Mouse (Mus musculus) heart, embryonic 16.5 days (tissue): Measurements from ENCODE around the gene Ankrd11. TPM values are rescaled to one million over a fixed set of nuclear protein-coding genes. Genes with fewer than 3 reads are reported as not detected.

Source experiments
- ATAC-seq: fragments of 200-750 bp; cut with Nextera tagmentation; replicated peaks from 2 replicates; pipeline ENCODE4 v1.8.0; 2017; ENCODE audit warnings: moderate number of reproducible peaks; ENCODE audit not compliant: insufficient read depth, low FRiP score; ENCODE audit errors: extremely low read depth
- H3K27ac ChIP-seq: fragments of 300-500 bp; sonication (generic); 2 replicates; pipeline ENCODE4 v1.5.1; 2014; ENCODE audit warnings: mild to moderate bottlenecking, low read length, control low read depth, moderate library complexity
- H3K27me3 ChIP-seq: fragments of 300-500 bp; sonication (generic); 2 replicates; pipeline ENCODE4 v1.6.1; 2014; ENCODE audit warnings: low read length, mixed read lengths; ENCODE audit not compliant: control insufficient read depth, insufficient read depth
- H3K36me3 ChIP-seq: fragments of 300-500 bp; sonication (generic); 2 replicates; pipeline ENCODE4 v1.6.1; 2014; ENCODE audit not compliant: control insufficient read depth, insufficient read depth
- H3K4me1 ChIP-seq: fragments of 300-500 bp; sonication (generic); 2 replicates; pipeline ENCODE4 v1.6.1; 2014; ENCODE audit warnings: low read length, mixed read lengths; ENCODE audit not compliant: control insufficient read depth, insufficient read depth
- H3K4me2 ChIP-seq: fragments of 300-500 bp; sonication (generic); 2 replicates; pipeline ENCODE4 v1.6.1; 2014; ENCODE audit warnings: low read depth, mild to moderate bottlenecking, control low read depth, low read length
- H3K4me3 ChIP-seq: fragments of 300-500 bp; sonication (generic); 2 replicates; pipeline ENCODE4 v1.5.1; 2014; ENCODE audit warnings: mild to moderate bottlenecking, control low read depth, low read length
- H3K9ac ChIP-seq: fragments of 300-500 bp; sonication (generic); 2 replicates; pipeline ENCODE4 v1.6.1; 2014; ENCODE audit warnings: low read length, control low read depth
- H3K9me3 ChIP-seq: fragments of 300-500 bp; sonication (generic); replicated peaks from 2 replicates; pipeline ENCODE4 v1.6.1; 2016; ENCODE audit warnings: low read length; ENCODE audit not compliant: control insufficient read depth
- WGBS: fragments of 180-500 bp; shearing (Covaris S2); extraction: QIAGEN DNeasy Blood & Tissue Kit; methylation state at CpG from one replicate; pipeline ENCODE4 v1.1.7; 2014; 5-methylcytosine and 5-hydroxymethylcytosine counted together
- polyA plus RNA-seq: library from polyadenylated mRNA; unstranded; fragments of >200 nt; fragmentation: Nextera tagmentation; extraction: Ambion mirVana; gene quantifications from 2 replicates; pipeline ENCODE4 v1.2.1, GENCODE M21; 2015

Ankrd11 gene
- polyA plus RNA-seq, 1 experiment from 2014 or later = 17.6 TPM

DNA sequence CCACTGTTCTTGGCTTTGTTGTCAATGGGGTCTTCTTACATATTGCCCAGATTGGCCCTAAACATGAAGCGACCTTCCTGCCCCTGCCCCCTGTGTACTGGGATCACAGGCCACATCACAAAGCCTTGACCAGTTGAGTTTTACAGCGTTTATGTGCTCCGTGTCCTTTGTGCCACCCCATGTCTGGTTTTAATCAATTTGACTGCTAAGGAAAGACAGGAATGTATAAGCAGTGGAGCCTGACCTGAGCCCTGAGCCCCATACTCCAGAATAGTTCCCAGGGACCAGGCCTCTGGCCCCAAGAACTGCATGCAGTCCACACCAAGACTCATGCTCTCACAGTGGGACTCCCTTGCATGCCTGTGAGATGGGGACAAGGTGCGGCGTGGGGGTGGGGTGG is 166.9 kb downstream of the Ankrd11 start:
- no peak for ATAC-seq
- WGBS = 64% methylated on average over 5 of the region's 5 CpGs
- Histone ChIP-seq H3K9ac (no peak overlapping the region), H3K9me3 (no peaks in the 10 kb centered on the region), H3K36me3 (no peaks in the 10 kb centered on the region), H3K4me2 (no peak overlapping the region), H3K4me1 (peaks cover 3% of the 10 kb centered on the region; the same call in 1 of the 2 replicates), H3K4me3 (no peak overlapping the region), H3K27me3 (no peaks in the 10 kb centered on the region), H3K27ac (no peak overlapping the region)

DNA sequence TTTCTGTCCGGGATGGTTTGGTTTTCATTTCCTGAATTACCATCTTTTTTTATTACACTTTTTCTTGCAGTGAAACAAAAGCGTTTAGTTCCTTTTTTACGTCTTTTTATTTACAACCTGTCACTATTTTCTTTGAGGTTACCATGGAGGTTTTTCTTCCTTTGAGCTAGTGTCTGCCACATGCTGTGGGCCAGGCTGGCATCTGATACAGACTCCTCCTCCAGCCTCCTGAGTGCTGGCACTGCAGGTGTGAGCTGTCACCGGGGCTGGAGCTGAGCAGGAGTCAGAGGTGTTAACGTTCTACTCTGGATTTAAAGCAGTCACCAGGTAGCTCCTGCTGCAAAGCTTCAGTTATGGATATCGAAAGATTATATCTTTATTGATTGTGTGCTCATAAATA is 168.9 kb downstream of the Ankrd11 start:
- Histone ChIP-seq H3K9ac (no peak overlapping the region), H3K4me2 (no peak overlapping the region), H3K27me3 (no peaks in the 10 kb centered on the region), H3K4me3 (no peak overlapping the region), H3K36me3 (no peaks in the 10 kb centered on the region), H3K9me3 (no peaks in the 10 kb centered on the region), H3K4me1 (peaks cover 3% of the 10 kb centered on the region; the same call in 1 of the 2 replicates), H3K27ac (no peak overlapping the region)
- WGBS = 41% methylated on average over 6 of the region's 6 CpGs
- no peak for ATAC-seq

DNA sequence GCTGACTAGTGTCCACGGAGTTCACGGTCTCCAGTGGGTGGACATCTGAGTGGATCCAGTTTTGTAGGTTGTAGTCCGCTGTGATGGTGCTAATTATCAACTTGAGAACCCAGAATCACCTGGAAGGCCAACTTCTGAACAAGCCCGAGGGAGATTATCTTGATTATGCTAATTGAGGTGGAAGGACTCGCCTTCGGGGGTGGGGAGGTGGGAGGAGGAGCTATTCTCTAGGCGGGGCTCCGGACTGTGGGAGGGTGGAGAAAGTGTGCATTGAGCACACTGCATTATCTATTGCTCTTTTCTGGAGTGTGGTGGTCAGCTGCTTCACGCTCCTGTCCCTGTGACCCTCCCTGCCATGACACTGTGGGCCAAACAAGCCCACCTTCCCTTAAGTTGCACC is 170.4 kb downstream of the Ankrd11 start:
- Histone ChIP-seq H3K4me1 (peaks cover 3% of the 10 kb centered on the region; the same call in 1 of the 2 replicates), H3K4me3 (no peak overlapping the region), H3K4me2 (no peak overlapping the region), H3K9ac (no peak overlapping the region), H3K27ac (no peak overlapping the region), H3K9me3 (no peaks in the 10 kb centered on the region), H3K27me3 (no peaks in the 10 kb centered on the region), H3K36me3 (no peaks in the 10 kb centered on the region)
- ATAC-seq = no peak
- WGBS = 67% methylated on average over 9 of the region's 9 CpGs

- Histone ChIP-seq H3K36me3 (no peaks in the 10 kb centered on the region), H3K4me3 (peak overlapping the region; percentile 31), H3K4me1 (peaks cover 3% of the 10 kb centered on the region; the same call in 1 of the 2 replicates), H3K27ac (no peak overlapping the region), H3K4me2 (peak overlapping the region; percentile 52), H3K9me3 (peaks cover 4% of the 10 kb centered on the region), H3K27me3 (no peaks in the 10 kb centered on the region), H3K9ac (peak overlapping the region; percentile 55; the same call in 1 of the 2 replicates)
- no peak; the same call in 1 of the 2 replicates for ATAC-seq
- WGBS = 27% methylated on average over 30 of the region's 31 CpGs
These were observed 171.7 kb downstream of the Ankrd11 start for GRCm38 (mm10) chr8:122870377-122870863.

DNA sequence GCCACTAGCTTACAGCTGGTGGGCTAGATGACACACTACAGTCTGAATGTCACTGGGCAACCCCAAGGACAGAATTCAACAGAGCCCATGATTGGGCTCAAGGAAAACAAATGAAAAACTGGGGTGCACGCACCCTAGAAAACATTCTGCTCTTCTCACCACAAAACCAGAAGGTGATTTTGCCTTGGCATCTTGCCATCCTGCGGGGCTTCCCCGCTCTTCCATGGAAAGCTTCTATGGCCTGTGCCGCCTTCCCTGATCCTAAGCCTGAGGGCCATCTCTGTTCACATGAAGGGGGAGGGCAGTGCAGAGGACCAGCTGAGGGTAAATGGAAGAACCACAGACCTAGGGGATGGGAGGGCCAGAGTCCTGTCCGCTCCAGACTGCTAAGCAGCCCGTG is 174.1 kb downstream of the Ankrd11 start:
- Histone ChIP-seq H3K9ac (no peak overlapping the region), H3K4me3 (no peak overlapping the region), H3K4me2 (no peak overlapping the region), H3K27me3 (no peaks in the 10 kb centered on the region), H3K4me1 (peaks cover 3% of the 10 kb centered on the region; the same call in 1 of the 2 replicates), H3K9me3 (peaks cover 10% of the 10 kb centered on the region), H3K27ac (no peak overlapping the region), H3K36me3 (no peaks in the 10 kb centered on the region)
- WGBS = 80% methylated on average over 6 of the region's 6 CpGs
- ATAC-seq = no peak

DNA sequence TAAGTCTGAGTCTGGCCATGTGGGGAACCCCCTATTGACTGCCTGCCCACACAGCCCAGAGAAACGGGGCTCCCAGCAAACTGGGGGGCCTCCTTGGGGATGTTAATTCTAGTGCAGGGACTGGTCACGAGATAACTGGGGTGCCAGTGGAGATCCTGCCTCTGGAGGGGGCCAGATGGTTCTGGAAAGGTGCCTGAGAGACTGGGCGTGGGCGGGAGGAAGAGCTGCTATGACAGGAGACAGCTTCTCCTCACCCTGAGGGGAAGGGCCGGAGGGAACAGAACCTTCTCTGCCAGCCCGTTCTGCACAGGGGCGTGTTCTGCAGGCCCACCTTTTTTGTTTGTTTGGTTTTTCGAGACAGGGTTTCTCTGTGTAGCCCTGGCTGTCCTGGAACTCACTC is 175.8 kb downstream of the Ankrd11 start:
- no peak overlapping the region for H3K4me3 ChIP-seq
- H3K4me1 ChIP-seq = peaks cover 3% of the 10 kb centered on the region; the same call in 1 of the 2 replicates
- H3K27me3 ChIP-seq = no peaks in the 10 kb centered on the region
- 75% methylated on average over 8 of the region's 8 CpGs for WGBS
- H3K27ac ChIP-seq = no peak overlapping the region
- no peak overlapping the region for H3K9ac ChIP-seq
- no peak overlapping the region for H3K4me2 ChIP-seq
- H3K36me3 ChIP-seq = no peaks in the 10 kb centered on the region
- no peak for ATAC-seq
- H3K9me3 ChIP-seq = peaks cover 10% of the 10 kb centered on the region

DNA sequence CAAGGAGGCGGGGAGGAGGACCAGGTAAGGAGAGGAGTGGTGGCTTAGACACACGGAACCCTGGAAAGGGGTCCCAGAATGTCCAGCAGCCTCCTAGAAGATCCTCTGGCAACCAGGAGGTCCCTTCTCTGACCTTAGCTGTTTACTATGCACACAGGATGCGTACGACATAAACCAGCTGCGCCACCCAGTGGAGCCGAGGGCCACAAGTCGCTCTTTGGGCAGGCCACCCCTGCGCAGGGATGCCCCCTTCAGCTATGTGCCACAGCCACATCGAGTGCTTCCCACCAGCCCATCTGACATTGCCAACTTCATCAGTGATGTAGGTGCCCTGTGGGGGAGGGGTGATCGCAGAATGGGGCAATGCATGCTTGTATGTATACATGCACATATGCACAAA is 176.6 kb downstream of the Ankrd11 start:
- Histone ChIP-seq H3K9me3 (peaks cover 10% of the 10 kb centered on the region), H3K4me1 (peaks cover 2% of the 10 kb centered on the region; the same call in 1 of the 2 replicates), H3K9ac (no peak overlapping the region), H3K27ac (no peak overlapping the region), H3K4me3 (peak overlapping the region; percentile 5; the same call in 1 of the 2 replicates), H3K36me3 (no peaks in the 10 kb centered on the region), H3K27me3 (no peaks in the 10 kb centered on the region), H3K4me2 (peak overlapping the region; percentile 31)
- ATAC-seq = no peak
- 74% methylated on average over 10 of the region's 10 CpGs for WGBS

- no peak overlapping the region for H3K27ac ChIP-seq
- peaks cover 10% of the 10 kb centered on the region for H3K9me3 ChIP-seq
- no peaks in the 10 kb centered on the region for H3K4me1 ChIP-seq
- ATAC-seq = no peak
- no peaks in the 10 kb centered on the region for H3K36me3 ChIP-seq
- H3K27me3 ChIP-seq = no peaks in the 10 kb centered on the region
- H3K9ac ChIP-seq = no peak overlapping the region
- peak overlapping the region; percentile 31 for H3K4me2 ChIP-seq
- peak overlapping the region; percentile 0; the same call in 1 of the 2 replicates for H3K4me3 ChIP-seq
- WGBS = 59% methylated on average over 26 of the region's 26 CpGs
These were observed 177.4 kb downstream of the Ankrd11 start for GRCm38 (mm10) chr8:122864719-122865129.

DNA sequence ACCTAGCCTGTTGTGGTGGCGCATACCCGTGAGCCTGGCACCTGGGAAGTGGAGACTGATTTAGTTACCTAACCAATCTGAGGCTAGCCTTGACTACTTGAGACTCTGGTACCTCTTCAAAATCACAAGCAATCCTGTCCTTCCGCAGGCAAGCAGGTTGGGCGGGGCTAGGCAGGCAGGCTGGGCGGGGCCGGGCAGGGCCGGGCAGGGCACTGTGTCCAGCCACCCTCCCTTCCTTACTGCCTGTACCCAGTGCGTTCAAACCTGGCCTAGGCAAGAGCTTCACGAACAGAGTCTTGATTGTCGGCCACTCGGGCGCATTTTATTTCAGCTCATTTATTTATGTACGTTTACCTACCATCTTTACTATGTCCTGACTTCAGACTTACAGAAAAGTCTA is 182.2 kb downstream of the Ankrd11 start:
- no peak overlapping the region for H3K4me2 ChIP-seq
- no peak overlapping the region for H3K9ac ChIP-seq
- no peaks in the 10 kb centered on the region for H3K36me3 ChIP-seq
- ATAC-seq = no peak
- no peak overlapping the region for H3K4me3 ChIP-seq
- H3K27me3 ChIP-seq = no peaks in the 10 kb centered on the region
- H3K27ac ChIP-seq = no peak overlapping the region
- no peaks in the 10 kb centered on the region for H3K4me1 ChIP-seq
- no peaks in the 10 kb centered on the region; the same call in 1 of the 2 replicates for H3K9me3 ChIP-seq
- WGBS = 67% methylated on average over 13 of the region's 13 CpGs
